Mouse (Mus musculus) heart, adult 8-10 months (tissue): ENCODE results near the gene Triobp. TPM values are rescaled to one million over a fixed set of nuclear protein-coding genes. Genes with fewer than 3 reads are reported as not detected.
A peak's percentile ranks its signal among the peaks of the same experiment; 100 is the strongest.

ENCODE experiments used
- DNase-seq: peaks from one replicate; pipeline ENCODE4 v3.0.0; 2022; ENCODE audit warnings: low spot score
- total RNA-seq, 4 experiments: library from RNA; stranded (reverse); gene quantifications; 2 replicates each; pipeline ENCODE4 v1.2.4; 2022

Gene Triobp
- total RNA-seq, 4 experiments from 2014 or later, result 30.2 to 31.3 (median 31.0) TPM

DNA sequence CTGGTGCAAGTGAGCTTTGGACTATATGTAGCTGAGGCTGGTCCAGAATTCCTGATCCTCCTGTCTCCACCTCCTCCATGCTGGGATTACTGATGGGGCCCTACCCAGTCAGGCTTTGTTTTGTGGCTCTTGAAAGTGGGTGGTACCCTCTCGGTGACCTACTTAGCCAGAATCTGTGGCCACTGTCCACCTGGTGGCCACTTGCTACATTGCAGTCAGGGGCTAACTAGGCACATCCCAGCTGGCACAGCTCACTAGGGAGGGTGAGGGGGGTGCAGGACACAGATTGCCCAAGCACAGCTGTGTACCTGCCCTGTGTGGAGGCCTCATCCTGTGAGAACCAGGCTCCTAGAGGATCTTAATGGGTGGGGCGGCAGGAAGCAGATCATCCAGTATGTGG lies 15.4 kb downstream of the Triobp start:
- peak; percentile 51 for DNase-seq

DNA sequence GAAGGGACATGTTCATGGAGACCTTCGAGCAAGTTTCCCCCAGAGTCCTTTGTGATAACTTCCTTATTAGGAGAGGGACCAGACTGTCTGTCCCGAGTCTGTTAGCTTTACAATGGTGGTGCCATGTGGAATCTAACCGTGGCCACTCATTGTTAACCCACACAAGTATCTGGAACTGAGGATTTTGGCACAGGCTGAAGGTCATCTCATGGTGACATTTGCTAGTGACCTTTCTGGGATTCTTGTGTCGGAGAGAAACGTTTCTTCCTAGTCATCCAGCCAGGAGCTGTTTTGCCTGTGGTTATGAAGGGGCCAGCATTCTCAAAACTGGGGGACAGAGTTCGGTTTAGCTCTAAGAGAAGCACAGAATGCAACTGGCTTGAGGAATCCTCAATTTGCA lies 24.1 kb downstream of the Triobp start:
- DNase-seq, result no peak

DNA sequence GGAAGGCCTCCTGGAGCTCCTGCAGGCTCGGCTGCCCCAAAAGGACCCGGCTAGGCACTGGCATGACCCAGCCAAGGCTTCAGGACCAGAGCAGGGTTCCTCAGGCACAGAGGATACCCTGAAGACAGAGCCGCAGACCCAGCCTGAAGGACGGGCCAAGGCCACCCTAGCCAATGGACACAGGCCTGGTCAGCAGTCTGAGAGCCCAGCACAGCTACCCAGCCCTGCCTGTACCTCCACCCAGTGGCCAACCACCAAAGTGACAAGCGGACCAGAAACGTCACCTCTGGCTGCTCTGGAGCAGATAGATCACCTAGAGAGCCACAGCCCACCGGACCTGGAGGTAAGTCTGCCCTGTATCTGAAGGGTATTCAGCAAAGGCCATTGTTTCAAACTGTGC lies 26.4 kb downstream of the Triobp start:
- no peak for DNase-seq

DNA sequence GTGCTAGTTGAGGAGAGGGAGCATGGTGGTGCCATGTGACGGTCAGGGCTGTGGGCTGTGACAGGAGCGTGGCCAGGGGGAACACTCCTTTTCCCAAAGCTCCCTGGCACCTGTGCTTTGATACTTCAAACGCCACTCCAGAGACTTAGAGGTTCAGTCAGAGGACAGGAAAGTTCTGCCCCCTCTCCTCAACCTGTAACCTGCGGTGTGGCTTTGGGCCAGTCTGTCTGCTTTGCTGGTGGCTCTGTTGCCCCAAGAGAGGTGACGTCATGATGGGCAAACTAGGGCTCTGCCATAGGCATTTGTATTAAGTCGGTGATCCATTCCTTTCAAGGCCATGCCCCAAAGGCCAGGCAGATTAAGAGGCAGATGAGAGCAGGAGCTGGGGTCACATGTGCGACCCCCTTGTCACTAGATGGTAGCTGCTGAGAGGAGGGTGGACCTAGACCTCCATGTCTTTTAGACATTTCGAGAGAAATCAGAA lies 30.2 kb downstream of the Triobp start:
- no peak for DNase-seq

DNA sequence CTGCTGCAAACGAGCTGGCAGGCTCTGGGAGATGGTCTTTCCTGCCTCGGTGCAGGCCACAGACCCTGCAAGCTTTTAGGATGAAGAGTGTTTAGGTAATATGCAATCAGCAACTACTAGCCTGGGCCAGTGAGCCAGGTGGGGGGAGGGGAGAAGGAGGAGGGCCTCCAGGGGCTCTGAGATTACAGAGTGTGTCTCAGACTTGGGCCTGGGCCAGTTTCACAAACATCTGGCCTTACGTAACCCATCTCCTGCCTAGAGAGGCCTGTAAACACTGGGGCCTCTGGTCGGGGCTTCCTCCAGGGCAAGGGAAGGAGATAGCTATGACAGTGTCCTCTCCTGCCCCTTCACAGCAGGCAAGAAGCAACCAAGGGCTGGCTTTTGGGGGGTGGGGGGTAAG lies 31.4 kb downstream of the Triobp start:
- DNase-seq, result peak; percentile 82

DNA sequence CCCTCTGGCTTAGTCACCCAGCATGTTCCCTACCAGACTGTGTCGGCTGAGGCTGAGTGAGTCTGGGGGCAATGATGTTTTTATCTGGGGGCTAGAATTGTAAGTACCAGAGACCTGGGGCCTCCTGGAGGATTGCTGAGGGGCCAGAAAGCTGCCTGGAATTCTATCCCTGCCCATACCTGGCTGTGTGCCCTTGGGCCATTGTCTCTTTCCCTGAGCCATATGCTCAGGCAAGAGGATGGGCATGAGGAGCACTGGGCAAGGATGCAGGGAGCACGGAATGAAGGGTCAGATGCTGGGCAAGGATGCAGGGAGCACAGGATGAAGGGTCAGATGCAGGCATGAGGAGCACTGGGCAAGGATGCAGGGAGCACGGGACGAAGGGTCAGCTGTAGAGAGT lies 32.6 kb downstream of the Triobp start:
- no peak for DNase-seq

DNA sequence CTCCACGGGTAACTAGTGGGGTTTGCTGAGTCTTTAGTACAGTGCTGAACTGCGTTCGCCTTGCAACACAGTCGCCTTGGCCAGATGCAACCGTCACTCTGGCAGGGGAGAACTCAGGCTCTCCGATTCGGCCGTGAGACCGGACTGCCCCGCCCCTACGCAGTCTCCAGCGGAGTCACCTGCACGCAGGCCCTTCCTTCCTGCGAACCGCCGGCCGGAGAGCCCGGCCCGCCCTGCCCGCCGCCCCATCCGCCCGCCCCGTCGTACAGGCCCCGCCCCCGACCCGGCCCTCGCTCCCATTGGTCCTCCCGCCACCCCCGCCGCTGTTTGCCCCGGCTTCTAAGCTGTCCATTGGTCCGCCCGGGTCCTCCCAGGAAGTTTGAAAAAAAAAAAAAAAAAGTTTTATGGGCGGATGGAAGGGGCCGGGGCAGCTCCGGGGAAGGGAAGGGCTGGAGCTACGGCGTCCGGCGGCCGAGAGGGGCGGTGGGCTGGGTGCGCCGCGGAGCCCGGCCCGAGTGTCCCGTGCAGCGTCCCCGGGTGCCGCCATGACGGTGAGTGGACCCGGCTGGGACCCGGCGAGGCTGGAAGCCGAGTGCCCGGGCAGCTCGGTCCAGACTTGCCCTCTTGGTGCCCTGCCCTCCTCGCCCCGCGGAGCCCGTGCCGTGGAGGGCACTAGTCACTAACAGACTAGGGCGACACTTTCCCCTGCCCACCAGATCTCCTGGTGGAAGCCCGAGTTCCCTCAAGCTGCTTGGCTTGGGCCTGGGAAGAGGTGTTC lies 35.3 kb downstream of the Triobp start:
- DNase-seq, result peak; percentile 87

DNA sequence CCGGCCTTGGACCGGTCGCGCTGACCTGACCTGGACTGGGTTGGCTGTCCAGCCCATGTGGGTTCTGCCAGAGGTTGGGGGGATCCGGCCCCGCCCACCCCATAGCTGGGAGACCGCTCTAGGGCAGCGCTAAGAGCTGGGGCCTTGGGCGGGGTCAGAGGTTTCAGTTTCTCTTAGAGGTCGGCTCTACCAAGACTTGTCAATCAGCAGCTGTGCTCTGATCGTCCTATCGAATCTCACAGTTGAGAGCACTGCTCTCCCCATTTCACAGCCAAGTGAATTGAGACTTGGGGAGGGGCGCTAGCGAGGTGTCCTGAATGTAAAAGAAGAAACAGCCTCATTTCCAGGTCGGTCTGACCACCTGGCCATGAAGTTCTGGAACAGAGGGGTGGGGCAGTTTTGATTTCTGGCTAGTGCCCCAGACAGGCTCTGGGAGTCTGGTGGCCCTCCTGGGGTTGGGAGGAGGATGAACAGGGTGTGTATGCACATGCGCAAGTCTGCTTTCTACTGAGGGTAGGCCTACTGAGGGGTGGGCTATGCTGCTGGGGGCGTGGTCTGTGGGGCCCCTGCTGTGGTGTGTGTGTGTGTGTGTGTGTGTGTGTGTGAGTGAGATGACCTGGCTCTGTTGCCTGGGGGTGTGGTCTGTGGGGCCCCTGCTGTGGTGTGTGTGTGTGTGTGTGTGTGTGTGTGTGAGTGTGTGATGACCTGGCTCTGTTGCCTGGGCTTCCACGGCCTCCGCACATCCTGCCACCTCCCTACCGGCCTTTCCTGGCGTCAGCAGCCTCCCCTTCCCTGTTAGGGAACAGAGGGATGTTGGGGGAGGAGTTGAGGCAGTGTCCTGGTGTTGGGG lies 36.1 kb downstream of the Triobp start:
- peak; percentile 67 for DNase-seq

DNA sequence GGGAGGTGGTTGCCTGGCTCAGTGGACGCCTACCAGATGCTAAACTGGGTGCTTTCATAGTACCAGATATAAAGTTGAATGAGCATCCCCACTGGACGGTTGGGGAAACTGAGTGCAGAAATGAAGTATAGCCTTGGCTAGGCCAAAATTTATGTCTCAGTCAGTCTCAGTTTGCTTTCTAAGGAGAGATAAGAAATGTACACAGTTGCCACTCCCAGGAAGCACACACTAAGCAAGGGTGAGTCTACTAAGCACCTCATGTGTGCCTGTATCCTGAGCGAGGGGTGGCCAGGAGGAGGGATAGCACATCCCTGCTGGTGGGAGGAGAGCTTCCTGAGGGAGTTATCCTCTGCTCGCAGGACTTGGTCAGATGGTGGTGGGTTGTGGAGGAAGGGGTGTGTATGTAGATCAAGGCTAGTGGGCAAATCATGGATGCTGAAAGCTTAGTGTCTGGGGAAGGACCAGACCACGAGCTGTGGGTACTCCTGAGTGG lies 36.8 kb downstream of the Triobp start:
- DNase-seq, result no peak

DNA sequence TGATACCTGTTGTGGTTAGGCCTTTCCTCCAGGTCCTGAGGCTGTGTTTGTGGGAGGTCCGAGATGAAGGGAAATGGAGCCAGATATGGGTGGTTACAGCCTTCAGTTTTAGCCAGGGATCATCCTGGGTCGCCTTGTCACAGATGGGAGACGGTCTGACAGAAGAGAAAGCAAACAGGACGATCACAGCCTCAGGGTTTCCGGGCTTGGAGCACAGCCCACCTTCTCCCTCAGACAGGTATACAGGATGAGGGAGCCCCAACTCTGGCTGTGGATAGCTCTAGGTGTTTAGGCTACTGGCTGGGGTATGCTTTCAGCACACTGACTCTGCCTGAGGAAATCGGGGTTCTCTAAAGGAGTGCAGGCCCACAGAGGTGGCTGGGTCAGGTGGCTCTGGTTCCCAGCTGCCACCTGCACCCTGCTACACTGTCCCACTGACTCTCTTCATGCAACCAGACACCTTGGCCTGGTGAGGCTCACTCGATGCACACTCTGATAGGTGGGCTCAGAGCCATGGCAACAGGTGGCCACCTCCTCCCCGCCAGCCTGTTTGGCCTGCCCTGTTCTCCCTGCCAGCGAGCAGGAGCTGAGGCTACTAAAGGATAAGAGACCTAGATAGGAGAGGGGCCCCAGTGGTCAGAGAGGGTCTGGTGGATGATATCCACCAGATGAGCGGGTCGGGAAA lies 39.2 kb downstream of the Triobp start:
- no peak for DNase-seq

DNA sequence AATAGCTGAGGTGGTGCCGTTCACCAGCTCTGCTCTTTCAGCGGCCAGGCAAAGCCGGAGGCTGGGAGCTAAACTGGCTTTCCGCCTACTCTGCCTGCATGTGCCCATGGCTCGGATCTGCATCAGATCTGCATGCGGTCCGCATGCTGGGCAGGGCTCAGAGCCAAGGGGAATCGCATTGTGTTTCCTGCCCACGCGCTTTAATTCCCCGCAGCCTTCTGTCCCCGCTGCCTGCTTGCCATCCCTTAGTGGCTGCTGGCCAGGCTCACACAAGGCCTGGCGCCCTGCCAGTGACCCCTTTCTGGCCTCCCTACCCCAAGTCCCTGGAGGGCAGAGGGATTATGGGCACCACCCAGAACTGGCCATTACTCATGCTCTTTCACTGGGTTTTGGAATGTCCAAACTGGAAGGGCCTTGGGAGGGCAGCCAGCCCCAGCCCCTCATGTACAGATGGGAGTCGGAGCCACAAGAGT lies 41.0 kb downstream of the Triobp start:
- DNase-seq, result peak; percentile 21

DNA sequence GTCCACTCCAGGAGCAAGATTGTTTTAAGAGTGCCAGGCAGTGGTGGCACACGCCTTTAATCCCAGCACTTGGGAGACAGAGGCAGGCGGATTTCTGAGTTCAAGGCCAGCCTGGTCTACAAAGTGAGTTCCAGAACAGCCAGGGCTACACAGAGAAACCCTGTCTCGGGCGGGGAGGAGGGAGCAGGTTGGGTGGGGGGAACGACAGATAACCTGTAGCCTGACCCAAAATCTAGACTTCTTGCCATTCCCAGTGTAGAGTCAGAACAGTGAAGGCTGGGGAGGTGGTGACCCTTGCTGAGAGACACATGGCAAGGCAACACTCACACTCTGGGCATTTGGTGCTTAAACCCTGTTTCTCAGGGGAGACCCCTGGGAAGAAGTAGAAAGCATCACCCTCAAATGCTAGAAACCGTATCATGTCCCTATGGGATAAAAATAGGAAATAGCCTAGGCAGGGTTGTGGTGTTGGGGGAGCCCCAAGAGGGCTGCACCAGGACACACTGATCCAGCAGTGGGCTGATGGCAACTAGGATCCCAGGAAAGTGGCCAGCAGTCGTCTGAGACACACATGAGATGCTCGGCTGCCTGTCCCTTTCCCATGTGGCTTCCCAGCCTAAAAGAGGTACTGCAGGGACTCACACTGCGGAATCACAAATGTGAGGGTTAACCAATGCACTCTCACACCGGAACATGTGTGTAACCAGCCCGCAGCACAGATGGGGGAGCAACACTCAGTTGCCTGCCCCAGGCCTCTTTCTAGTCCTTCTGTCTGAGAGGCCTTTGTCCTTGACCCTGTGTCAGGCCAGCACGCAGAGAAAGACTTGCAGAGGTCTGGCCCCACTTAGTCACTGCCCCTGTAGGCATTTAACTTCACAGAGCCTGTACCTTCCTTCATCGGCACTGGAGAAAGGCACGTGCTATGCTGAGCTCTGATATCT lies 41.9 kb downstream of the Triobp start:
- no peak for DNase-seq

DNA sequence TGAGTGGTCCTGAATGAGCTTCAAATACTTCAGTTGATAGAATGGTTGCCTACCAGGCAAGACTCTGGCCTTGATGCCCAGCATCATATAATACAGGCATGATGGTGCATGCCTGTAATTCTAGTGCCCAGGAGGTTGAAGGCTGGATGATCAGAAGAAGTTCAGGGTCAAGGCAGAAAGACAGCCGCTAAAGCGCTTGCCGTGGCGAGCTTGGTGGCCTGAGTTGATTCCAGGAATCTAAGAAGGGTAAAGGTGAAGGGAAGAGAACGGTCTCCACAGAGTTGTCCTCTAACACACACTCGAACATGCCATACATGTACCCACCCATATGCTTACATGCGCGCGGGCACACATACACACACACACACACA lies 42.6 kb downstream of the Triobp start:
- DNase-seq, result no peak

DNA sequence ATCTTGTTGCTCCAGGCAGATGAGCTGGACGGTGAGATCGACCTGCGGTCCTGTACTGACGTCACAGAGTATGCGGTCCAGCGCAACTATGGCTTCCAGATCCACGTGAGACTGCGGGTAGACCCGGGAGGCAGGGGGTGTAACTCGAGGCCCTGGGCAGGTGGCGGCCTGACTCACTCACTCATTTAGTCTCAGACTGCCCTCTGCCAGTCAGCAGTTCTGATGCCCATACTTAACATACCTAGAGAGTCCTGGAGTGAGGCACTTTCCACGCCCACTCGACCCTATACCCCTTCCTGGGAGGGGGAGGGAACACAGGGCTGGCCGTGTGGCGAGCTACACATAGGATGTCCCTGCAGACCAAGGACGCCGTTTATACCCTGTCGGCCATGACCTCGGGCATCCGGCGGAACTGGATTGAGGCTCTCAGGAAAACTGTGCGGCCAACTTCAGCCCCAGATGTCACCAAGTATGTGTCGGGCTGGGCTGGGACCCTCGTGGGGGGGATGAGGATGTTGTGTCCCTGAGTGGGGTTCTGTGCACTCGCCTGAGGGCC lies 43.5 kb downstream of the Triobp start:
- DNase-seq, result no peak

DNA sequence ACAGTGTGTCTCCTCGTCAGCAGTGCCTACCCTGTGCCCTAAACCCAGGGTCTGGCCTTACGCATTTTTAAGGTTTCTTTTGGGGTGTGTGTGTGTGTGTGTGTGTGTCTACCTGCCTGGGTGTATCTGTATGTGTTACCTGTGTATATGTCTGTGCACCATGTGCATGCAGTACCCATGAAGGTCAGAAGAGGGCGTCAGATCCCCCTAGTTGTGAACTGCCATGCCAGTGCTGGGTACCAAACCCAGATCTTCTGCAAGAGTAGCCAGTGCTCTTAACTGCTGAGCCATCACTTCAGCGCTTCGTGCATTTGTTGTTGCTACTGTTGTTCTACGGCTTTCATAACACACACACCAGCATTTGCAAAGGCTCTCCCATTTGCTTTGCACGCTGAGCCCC lies 44.7 kb downstream of the Triobp start:
- no peak for DNase-seq

DNA sequence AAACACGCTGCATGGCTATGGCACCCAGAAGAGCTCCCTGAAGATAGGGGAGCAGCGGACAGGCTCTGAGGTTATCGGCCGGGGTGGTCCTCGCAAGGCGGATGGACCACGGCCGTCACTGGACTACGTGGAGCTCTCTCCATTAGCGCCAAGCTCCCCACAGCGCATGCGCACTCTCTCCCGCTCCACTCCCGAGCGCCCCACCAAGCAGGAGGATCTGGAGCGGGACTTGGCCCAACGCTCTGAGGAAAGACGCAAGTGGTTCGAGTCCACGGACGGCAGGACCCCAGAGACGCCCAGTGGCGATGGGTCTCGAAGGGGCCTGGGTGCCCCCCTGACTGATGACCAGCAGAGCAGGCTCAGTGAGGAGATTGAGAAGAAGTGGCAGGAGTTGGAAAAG lies 45.4 kb downstream of the Triobp start:
- DNase-seq, result no peak

DNA sequence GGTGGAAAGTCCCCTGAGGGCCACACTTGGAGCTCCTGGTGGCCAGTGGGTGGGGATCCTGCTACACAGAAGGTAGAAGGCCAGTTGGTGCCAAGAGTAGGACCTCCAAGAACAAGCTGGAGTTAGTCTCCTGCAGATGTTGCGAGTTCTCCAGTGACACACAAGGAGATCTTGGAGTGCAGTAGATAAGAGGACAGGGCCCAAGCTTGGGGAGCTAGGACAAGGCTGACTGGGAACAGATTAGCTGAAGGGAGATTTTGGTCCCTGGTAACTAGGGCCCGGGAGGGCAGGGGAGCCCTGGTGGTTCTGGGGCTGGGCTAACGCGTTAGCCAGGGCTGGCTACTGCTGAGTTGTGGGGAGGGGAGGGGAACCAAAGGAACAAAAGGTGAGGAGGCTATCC lies 48.4 kb downstream of the Triobp start:
- DNase-seq, result no peak

DNA sequence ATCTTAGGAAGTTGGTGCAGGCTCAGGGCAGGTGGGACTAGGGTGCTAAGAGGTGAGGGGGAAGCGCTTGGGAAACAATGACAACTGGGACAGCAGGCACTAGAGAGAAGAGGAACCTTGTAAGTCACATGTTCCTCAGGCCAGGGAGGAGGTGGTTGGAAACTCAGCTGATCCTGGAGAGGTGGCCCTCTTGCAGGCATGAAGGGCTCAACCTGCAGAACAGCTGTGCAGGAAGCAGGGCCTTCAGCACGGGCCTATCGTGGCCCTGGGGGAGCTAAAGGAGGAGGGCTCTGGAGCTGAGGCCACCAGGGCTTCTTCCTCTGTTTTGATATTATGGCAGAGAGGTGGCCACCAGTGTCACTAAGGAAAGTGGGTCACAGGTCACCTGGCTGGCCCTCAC lies 49.1 kb downstream of the Triobp start:
- no peak for DNase-seq

DNA sequence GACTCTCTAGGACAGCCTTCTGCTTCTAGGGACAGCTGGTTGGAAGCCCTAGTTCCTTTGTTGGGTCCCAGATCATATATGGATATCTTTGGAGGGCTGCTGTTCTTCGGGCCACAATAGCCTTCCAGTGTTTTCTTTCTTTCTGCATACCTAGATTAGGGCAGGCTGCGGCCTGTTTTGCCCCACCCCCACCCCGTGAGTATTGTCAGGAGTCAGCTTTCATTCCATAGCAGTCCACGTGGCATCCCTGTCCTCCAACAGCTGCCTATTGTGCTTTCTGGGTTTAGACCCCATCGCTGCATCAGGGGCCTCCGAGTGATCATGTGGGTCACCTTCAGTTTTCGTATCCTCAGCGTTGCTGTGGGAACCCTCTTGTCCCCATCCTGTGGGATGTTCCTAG lies 50.8 kb downstream of the Triobp start:
- no peak for DNase-seq

DNA sequence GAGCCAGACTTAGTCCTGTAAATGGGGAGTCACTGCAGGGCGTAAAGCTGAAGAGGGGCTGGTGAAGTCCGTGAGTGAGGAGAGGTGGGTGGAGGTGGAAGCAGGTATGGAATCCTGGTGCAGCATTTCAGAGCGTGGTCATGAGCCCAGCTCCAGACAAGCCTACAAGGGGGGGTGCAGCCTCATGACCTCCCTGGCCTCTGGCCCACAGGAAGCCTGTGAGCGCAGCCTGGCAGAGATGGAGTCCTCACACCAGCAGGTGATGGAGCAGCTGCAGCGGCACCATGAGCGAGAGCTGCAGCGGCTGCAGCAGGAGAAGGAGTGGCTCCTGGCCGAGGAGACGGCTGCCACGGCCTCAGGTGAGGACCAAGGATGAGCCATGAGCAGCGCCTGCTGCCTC lies 52.1 kb downstream of the Triobp start:
- DNase-seq, result no peak

DNA sequence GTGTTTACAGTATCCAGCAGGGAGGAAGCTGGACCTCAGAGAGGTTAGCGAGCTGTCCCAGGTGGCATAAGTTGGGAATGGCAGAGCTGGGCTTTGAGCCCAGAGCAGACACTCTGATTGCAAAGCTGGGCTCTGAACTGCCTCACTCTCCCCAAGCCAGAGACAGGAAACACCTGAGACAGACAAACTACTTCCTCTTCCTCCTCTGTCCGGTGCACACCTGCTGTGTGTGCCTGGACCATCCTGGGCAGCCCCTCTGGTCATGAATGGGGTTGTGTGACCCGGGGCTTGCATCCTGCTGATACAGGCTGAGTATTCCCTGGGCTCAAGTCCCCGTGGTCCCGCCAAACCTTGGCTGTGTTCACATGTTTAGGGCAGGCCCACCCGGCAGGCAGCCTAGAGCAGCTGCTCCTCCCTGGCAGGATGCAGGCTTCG lies 52.9 kb downstream of the Triobp start:
- DNase-seq, result no peak
